Mouse (Mus musculus): ENCODE measurements around the gene Rbpms2.

DNA sequence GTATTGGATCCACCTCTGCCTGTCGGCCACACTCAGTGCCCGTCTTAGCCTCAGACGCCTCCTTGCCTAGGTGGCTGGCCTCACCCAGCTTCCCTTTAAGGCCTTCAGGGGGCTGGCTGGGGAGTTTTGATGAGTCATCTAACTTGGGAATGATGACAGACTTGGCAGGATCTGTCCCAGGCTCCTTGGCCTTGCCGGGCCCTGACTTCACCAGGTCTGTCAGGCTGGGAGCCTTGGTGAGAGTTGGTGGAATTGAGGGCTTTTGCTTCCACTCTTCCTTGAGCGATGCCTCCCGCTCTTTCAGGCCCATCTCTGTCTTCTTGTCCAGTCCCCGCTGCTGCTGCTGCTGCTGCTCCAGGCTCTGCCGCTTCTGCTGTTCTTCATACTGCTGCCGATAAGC lies 72.8 kb downstream of the Rbpms2 start:
- no peak for TF ChIP-seq POLR2A (IDR thresholded peaks at IDR 0.05; ENCODE audit: low read depth, low read length)
- no peak for TF ChIP-seq CTCF (IDR thresholded peaks at IDR 0.05; ENCODE audit: extremely low read depth, insufficient read length, insufficient replicate concordance, low read depth, low read length)

Measured in small intestine, adult 2 months (tissue).